26 mouse cellular contexts compared by ENCODE assay signal in genomic region chr7:100744372-100744771, GRCm38 (mm10). TPM values are rescaled to one million over a fixed set of nuclear protein-coding genes. Genes with fewer than 3 reads are reported as not detected.
A peak's percentile ranks its signal among the peaks of the same experiment; 100 is the strongest.
DNase-seq lines count a peak whose midpoint lies in the region; ATAC-seq and TF ChIP-seq lines count a peak whose summit lies in the region.
"Had no signal": no experiment of that assay in that cellular context is flagged by ENCODE, and none has a peak within 500 bp of the region (broad histone marks: within the 10 kb centered on the region; RNA-seq: fewer than 3 reads in every experiment).

No protein-coding gene starts in this region.

- peaks cover 4% of the 10 kb centered on the region; the same call in 1 of the 2 replicates for H3K4me1 ChIP-seq in forebrain, postnatal 0 days (ENCODE audit: insufficient read depth)
- H3K4me1 ChIP-seq in forebrain, embryonic 10.5 days, result no peaks in the 10 kb centered on the region
- no peaks in the 10 kb centered on the region for H3K4me1 ChIP-seq in midbrain, embryonic 11.5 days (ENCODE audit: control insufficient read depth, insufficient read depth, low read length)
- H3K4me1 ChIP-seq in midbrain, embryonic 10.5 days, result no peaks in the 10 kb centered on the region
- H3K4me1 ChIP-seq in stomach, embryonic 16.5 days (ENCODE audit: control insufficient read depth, insufficient read depth, low read length), result peaks cover 10% of the 10 kb centered on the region; the same call in 1 of the 2 replicates
- H3K4me1 ChIP-seq: embryonic facial prominence, embryonic 13.5 days; hindbrain, embryonic 10.5 days; kidney, embryonic 15.5 days had no signal

- no peaks in the 10 kb centered on the region for H3K9me3 ChIP-seq in forebrain, postnatal 0 days (ENCODE audit: low read length)
- H3K9me3 ChIP-seq in forebrain, embryonic 10.5 days, result no peaks in the 10 kb centered on the region
- H3K9me3 ChIP-seq in midbrain, embryonic 11.5 days (ENCODE audit: control insufficient read depth, low read length), result no peaks in the 10 kb centered on the region
- no peaks in the 10 kb centered on the region for H3K9me3 ChIP-seq in midbrain, embryonic 10.5 days (replicated peaks)
- no peaks in the 10 kb centered on the region for H3K9me3 ChIP-seq in stomach, embryonic 16.5 days (replicated peaks; ENCODE audit: control insufficient read depth, low read length)
- H3K9me3 ChIP-seq: embryonic facial prominence, embryonic 13.5 days; hindbrain, embryonic 10.5 days; hindbrain, embryonic 15.5 days; kidney, embryonic 15.5 days; limb, embryonic 13.5 days; lung, embryonic 15.5 days; midbrain, embryonic 12.5 days had no signal

- ATAC-seq in forebrain, postnatal 0 days, result no peak
- ATAC-seq in midbrain, embryonic 11.5 days (ENCODE audit: low FRiP score), result no peak
- ATAC-seq in stomach, embryonic 16.5 days (ENCODE audit: insufficient read depth, low FRiP score), result no peak
- ATAC-seq: CD4-positive, CD25-positive, alpha-beta regulatory T cell, adult 4 months; inflammation-experienced regulatory T-cells, adult 6 months had no signal

- H3K9ac ChIP-seq in forebrain, postnatal 0 days, result no peak overlapping the region
- no peak overlapping the region for H3K9ac ChIP-seq in midbrain, embryonic 11.5 days (ENCODE audit: low read length)
- no peak overlapping the region for H3K9ac ChIP-seq in stomach, embryonic 16.5 days (ENCODE audit: low read length)
- H3K9ac ChIP-seq: embryonic facial prominence, embryonic 13.5 days; hindbrain, embryonic 15.5 days; kidney, embryonic 15.5 days; limb, embryonic 13.5 days; lung, embryonic 15.5 days; midbrain, embryonic 12.5 days had no signal

- H3K36me3 ChIP-seq in forebrain, postnatal 0 days (ENCODE audit: insufficient read depth), result no peaks in the 10 kb centered on the region
- no peaks in the 10 kb centered on the region for H3K36me3 ChIP-seq in forebrain, embryonic 10.5 days (replicated peaks)
- H3K36me3 ChIP-seq in midbrain, embryonic 11.5 days (ENCODE audit: control insufficient read depth, insufficient read depth, low read length), result no peaks in the 10 kb centered on the region
- no peaks in the 10 kb centered on the region for H3K36me3 ChIP-seq in midbrain, embryonic 10.5 days
- H3K36me3 ChIP-seq in stomach, embryonic 16.5 days (ENCODE audit: control insufficient read depth, insufficient read depth, low read length), result no peaks in the 10 kb centered on the region
- H3K36me3 ChIP-seq: embryonic facial prominence, embryonic 13.5 days; hindbrain, embryonic 10.5 days; hindbrain, embryonic 15.5 days; kidney, embryonic 15.5 days; limb, embryonic 13.5 days; lung, embryonic 15.5 days; midbrain, embryonic 12.5 days had no signal

- no peak overlapping the region for H3K4me3 ChIP-seq in forebrain, postnatal 0 days (ENCODE audit: low read depth, low read length)
- H3K4me3 ChIP-seq in forebrain, embryonic 10.5 days, result no peak overlapping the region
- no peak overlapping the region for H3K4me3 ChIP-seq in midbrain, embryonic 11.5 days (ENCODE audit: low read depth, low read length)
- H3K4me3 ChIP-seq in midbrain, embryonic 10.5 days, result no peak overlapping the region
- H3K4me3 ChIP-seq in stomach, embryonic 16.5 days (replicated peaks; ENCODE audit: low read length), result no peak overlapping the region
- H3K4me3 ChIP-seq: embryonic facial prominence, embryonic 13.5 days; hindbrain, embryonic 10.5 days; hindbrain, embryonic 15.5 days; kidney, embryonic 15.5 days; limb, embryonic 13.5 days; lung, embryonic 15.5 days; midbrain, embryonic 12.5 days; myocyte had no signal

- no peaks in the 10 kb centered on the region for H3K27me3 ChIP-seq in forebrain, postnatal 0 days (ENCODE audit: insufficient read depth, low read length)
- no peaks in the 10 kb centered on the region for H3K27me3 ChIP-seq in forebrain, embryonic 10.5 days (ENCODE audit: poor library complexity, severe bottlenecking)
- H3K27me3 ChIP-seq in midbrain, embryonic 11.5 days (ENCODE audit: control insufficient read depth, insufficient read depth, low read length), result no peaks in the 10 kb centered on the region
- no peaks in the 10 kb centered on the region for H3K27me3 ChIP-seq in midbrain, embryonic 10.5 days (ENCODE audit: low read depth, poor library complexity, severe bottlenecking)
- no peaks in the 10 kb centered on the region for H3K27me3 ChIP-seq in stomach, embryonic 16.5 days (ENCODE audit: control insufficient read depth, insufficient read depth, low read length)
- H3K27me3 ChIP-seq: embryonic facial prominence, embryonic 13.5 days; hindbrain, embryonic 15.5 days; kidney, embryonic 15.5 days; limb, embryonic 13.5 days; lung, embryonic 15.5 days; midbrain, embryonic 12.5 days had no signal

- 56% methylated on average over 2 of the region's 2 CpGs for WGBS in forebrain, postnatal 0 days
- 93% methylated on average over 2 of the region's 2 CpGs for WGBS in forebrain, embryonic 10.5 days
- 94% methylated on average over 2 of the region's 2 CpGs for WGBS in midbrain, embryonic 11.5 days
- 93% methylated on average over 2 of the region's 2 CpGs for WGBS in midbrain, embryonic 10.5 days
- 56% methylated on average over 2 of the region's 2 CpGs for whole genome bisulfite sequencing in stomach, embryonic 16.5 days

- peak; percentile 50 for DNase-seq in forebrain, postnatal 0 days
- no peak for DNase-seq in forebrain, embryonic 10.5 days (ENCODE audit: extremely low spot score, low spot score)
- DNase-seq in midbrain, embryonic 11.5 days (ENCODE audit: low spot score, missing footprints), result peak; percentile 54
- no peak for DNase-seq in midbrain, embryonic 10.5 days (ENCODE audit: low spot score)
- peak; percentile 56 for DNase-seq in layer of hippocampus, adult 9-11 months
- DNase-seq in right cerebral cortex, adult 2 months (ENCODE audit: low spot score in 2 of 2), result no peak
- DNase-seq: adrenal gland, postnatal 14 days; cerebellum, adult 18-20 months; cerebellum, postnatal 10 days; gastrocnemius, postnatal 14 days; heart, postnatal 14 days; kidney, adult 11 months; kidney, postnatal 36 days; spleen, adult 18-20 months had no signal

- no peak overlapping the region for H3K4me2 ChIP-seq in forebrain, postnatal 0 days (ENCODE audit: low read depth)
- no peak overlapping the region for H3K4me2 ChIP-seq in midbrain, embryonic 11.5 days
- H3K4me2 ChIP-seq in stomach, embryonic 16.5 days (ENCODE audit: low read depth, low read length), result no peak overlapping the region
- H3K4me2 ChIP-seq: embryonic facial prominence, embryonic 13.5 days; hindbrain, embryonic 15.5 days; kidney, embryonic 15.5 days; limb, embryonic 13.5 days; liver, embryonic 11.5 days; lung, embryonic 15.5 days; midbrain, embryonic 12.5 days had no signal

- H3K27ac ChIP-seq in forebrain, postnatal 0 days (ENCODE audit: low read depth, low read length), result 0 out of 2 replicates have a peak overlapping the region, but pooled peaks have one; percentile 15
- no peak overlapping the region for H3K27ac ChIP-seq in forebrain, embryonic 10.5 days
- H3K27ac ChIP-seq in midbrain, embryonic 11.5 days (ENCODE audit: low read depth, low read length), result no peak overlapping the region
- H3K27ac ChIP-seq in midbrain, embryonic 10.5 days (replicated peaks), result no peak overlapping the region
- peak overlapping the region; percentile 2; the same call in 1 of the 2 replicates for H3K27ac ChIP-seq in stomach, embryonic 16.5 days (ENCODE audit: low read length)
- H3K27ac ChIP-seq: embryonic facial prominence, embryonic 13.5 days; hindbrain, embryonic 10.5 days; hindbrain, embryonic 15.5 days; kidney, embryonic 15.5 days; limb, embryonic 13.5 days; lung, embryonic 15.5 days; midbrain, embryonic 12.5 days had no signal

- no peak for TF ChIP-seq CTCF in forebrain, postnatal 0 days (IDR thresholded peaks at IDR 0.05; ENCODE audit: low read depth)

RNA-seq across cellular contexts. Expression of gene Fam168a, which starts 37.9 kb away (rescaled TPM):
- total RNA-seq in forebrain, postnatal 0 days (2014; rRNA removed), result 84.0 and 116 TPM in 2 replicates
- polyA plus RNA-seq in forebrain, postnatal 0 days (2015; fragmentation: Nextera tagmentation; extraction: Ambion mirVana), result 90.1 and 91.7 TPM in 2 replicates
- 30.2 and 35.8 TPM in 2 replicates for polyA plus RNA-seq in forebrain, embryonic 10.5 days (2016; fragmentation: Nextera tagmentation; extraction: Ambion mirVana)
- 34.8 and 36.3 TPM in 2 replicates for polyA plus RNA-seq in midbrain, embryonic 11.5 days (2014; fragmentation: Nextera tagmentation; extraction: Ambion mirVana)
- 29.3 and 37.3 TPM in 2 replicates for polyA plus RNA-seq in midbrain, embryonic 10.5 days (2016; fragmentation: Nextera tagmentation; extraction: Ambion mirVana)
- 34.2 and 35.7 TPM in 2 replicates for polyA plus RNA-seq in stomach, embryonic 16.5 days (2015; fragmentation: Nextera tagmentation; extraction: Ambion mirVana)

Comparison
In these comparisons a context has a peak if more than half of its experiments do, and no peak if none do; other contexts are left out.
1. DNase-seq: peak in forebrain, postnatal 0 days (single experiment), midbrain, embryonic 11.5 days (single experiment) and layer of hippocampus, adult 9-11 months (single experiment); none in forebrain, embryonic 10.5 days (single experiment), midbrain, embryonic 10.5 days (single experiment) and right cerebral cortex, adult 2 months (0 of 2).
2. H3K27ac ChIP-seq: peak in forebrain, postnatal 0 days (single experiment) and stomach, embryonic 16.5 days (single experiment); none in forebrain, embryonic 10.5 days (single experiment), midbrain, embryonic 11.5 days (single experiment) and midbrain, embryonic 10.5 days (single experiment).